Mouse (Mus musculus): ENCODE data around the gene Arhgef6. TPM values are rescaled to one million over a fixed set of nuclear protein-coding genes. Genes with fewer than 3 reads are reported as not detected.
A peak's percentile ranks its signal among the peaks of the same experiment; 100 is the strongest.

The Arhgef6 gene
- 5.8 and 5.9 TPM in 2 replicates for polyA plus RNA-seq (2015; fragmentation: Nextera tagmentation; extraction: Ambion mirVana)

- Histone ChIP-seq H3K27me3 (ENCODE audit: control insufficient read depth, insufficient read depth, low read depth, low read length) (no peaks in the 10 kb centered on the region), H3K36me3 (ENCODE audit: control insufficient read depth, insufficient read depth) (no peaks in the 10 kb centered on the region), H3K27ac (ENCODE audit: low read length) (no peak within 1 kb of the TSS), H3K4me2 (ENCODE audit: low read depth, low read length) (0 out of 2 replicates have a peak within 1 kb of the TSS, but pooled peaks have one; percentile 2), H3K9me3 (replicated peaks; ENCODE audit: control insufficient read depth, low read length) (no peaks in the 10 kb centered on the region), H3K9ac (ENCODE audit: low read depth, low read length) (no peak within 1 kb of the TSS), H3K4me3 (ENCODE audit: low read depth, low read length) (peak within 1 kb of the TSS; percentile 25; the same call in 1 of the 2 replicates), H3K4me1 (ENCODE audit: control insufficient read depth, low read depth, low read length) (no peaks in the 10 kb centered on the region)
- ATAC-seq (ENCODE audit: low read depth): no peak
- 26% methylated on average over 18 of the region's 18 CpGs for whole genome bisulfite sequencing (ENCODE audit: insufficient replicate concordance)
Observed at GRCm38 (mm10) chrX:57338371-57339211, at the start of gene Arhgef6. Gene Arhgef6, minus strand, starts transcription at chrX:57338729.

GRCm38 (mm10) chrX:57380915-57381314 is 42.4 kb upstream of the Arhgef6 start:
- Histone ChIP-seq H3K4me2 (ENCODE audit: low read depth, low read length) (no peak overlapping the region), H3K27me3 (ENCODE audit: control insufficient read depth, insufficient read depth, low read depth, low read length) (no peaks in the 10 kb centered on the region), H3K4me3 (ENCODE audit: low read depth, low read length) (no peak overlapping the region), H3K9ac (ENCODE audit: low read depth, low read length) (no peak overlapping the region), H3K9me3 (replicated peaks; ENCODE audit: control insufficient read depth, low read length) (no peaks in the 10 kb centered on the region), H3K4me1 (ENCODE audit: control insufficient read depth, low read depth, low read length) (no peaks in the 10 kb centered on the region), H3K36me3 (ENCODE audit: control insufficient read depth, insufficient read depth) (peaks cover 31% of the 10 kb centered on the region), H3K27ac (ENCODE audit: low read length) (no peak overlapping the region)
- WGBS (ENCODE audit: insufficient replicate concordance): 74% methylated on average over 5 of the region's 5 CpGs
- ATAC-seq (ENCODE audit: low read depth): no peak

- WGBS (ENCODE audit: insufficient replicate concordance): 66% methylated on average over 3 of the region's 3 CpGs
- no peak overlapping the region for H3K9ac ChIP-seq (ENCODE audit: low read depth, low read length)
- no peaks in the 10 kb centered on the region; the same call in none of the 2 replicates for H3K4me1 ChIP-seq (ENCODE audit: control insufficient read depth, low read depth, low read length)
- H3K27me3 ChIP-seq (ENCODE audit: control insufficient read depth, insufficient read depth, low read depth, low read length): no peaks in the 10 kb centered on the region
- peaks cover 17% of the 10 kb centered on the region for H3K36me3 ChIP-seq (ENCODE audit: control insufficient read depth, insufficient read depth)
- no peak overlapping the region for H3K4me2 ChIP-seq (ENCODE audit: low read depth, low read length)
- no peak for ATAC-seq (ENCODE audit: low read depth)
- no peaks in the 10 kb centered on the region for H3K9me3 ChIP-seq (replicated peaks; ENCODE audit: control insufficient read depth, low read length)
- no peak overlapping the region for H3K4me3 ChIP-seq (ENCODE audit: low read depth, low read length)
- H3K27ac ChIP-seq (ENCODE audit: low read length): no peak overlapping the region
Observed at GRCm38 (mm10) chrX:57378579-57378978, 40.0 kb upstream of the Arhgef6 start.

GRCm38 (mm10) chrX:57377096-57377495 is 38.6 kb upstream of the Arhgef6 start:
- H3K27ac ChIP-seq (ENCODE audit: low read length): no peak overlapping the region
- H3K36me3 ChIP-seq (ENCODE audit: control insufficient read depth, insufficient read depth): peaks cover 13% of the 10 kb centered on the region
- H3K9ac ChIP-seq (ENCODE audit: low read depth, low read length): no peak overlapping the region
- no peak overlapping the region for H3K4me2 ChIP-seq (ENCODE audit: low read depth, low read length)
- WGBS (ENCODE audit: insufficient replicate concordance): 51% methylated on average over 3 of the region's 3 CpGs
- H3K4me3 ChIP-seq (ENCODE audit: low read depth, low read length): no peak overlapping the region
- H3K27me3 ChIP-seq (ENCODE audit: control insufficient read depth, insufficient read depth, low read depth, low read length): no peaks in the 10 kb centered on the region
- peaks cover 7% of the 10 kb centered on the region for H3K4me1 ChIP-seq (ENCODE audit: control insufficient read depth, low read depth, low read length)
- no peak for ATAC-seq (ENCODE audit: low read depth)
- no peaks in the 10 kb centered on the region for H3K9me3 ChIP-seq (replicated peaks; ENCODE audit: control insufficient read depth, low read length)

GRCm38 (mm10) chrX:57374029-57374428 is 35.5 kb upstream of the Arhgef6 start:
- peak overlapping the region; percentile 31; the same call in 1 of the 2 replicates for H3K4me2 ChIP-seq (ENCODE audit: low read depth, low read length)
- H3K9me3 ChIP-seq (replicated peaks; ENCODE audit: control insufficient read depth, low read length): no peaks in the 10 kb centered on the region
- no peak overlapping the region for H3K4me3 ChIP-seq (ENCODE audit: low read depth, low read length)
- H3K36me3 ChIP-seq (ENCODE audit: control insufficient read depth, insufficient read depth): peaks cover 7% of the 10 kb centered on the region; the same call in 1 of the 2 replicates
- no peaks in the 10 kb centered on the region for H3K27me3 ChIP-seq (ENCODE audit: control insufficient read depth, insufficient read depth, low read depth, low read length)
- no peak for ATAC-seq (ENCODE audit: low read depth)
- peak overlapping the region; percentile 16; the same call in 1 of the 2 replicates for H3K27ac ChIP-seq (ENCODE audit: low read length)
- peaks cover 8% of the 10 kb centered on the region for H3K4me1 ChIP-seq (ENCODE audit: control insufficient read depth, low read depth, low read length)
- H3K9ac ChIP-seq (ENCODE audit: low read depth, low read length): no peak overlapping the region
- 42% methylated on average over 2 of the region's 2 CpGs for WGBS (ENCODE audit: insufficient replicate concordance)

GRCm38 (mm10) chrX:57373543-57373942 is 35.0 kb upstream of the Arhgef6 start:
- Histone ChIP-seq H3K27me3 (ENCODE audit: control insufficient read depth, insufficient read depth, low read depth, low read length) (no peaks in the 10 kb centered on the region), H3K9ac (ENCODE audit: low read depth, low read length) (no peak overlapping the region), H3K36me3 (ENCODE audit: control insufficient read depth, insufficient read depth) (peaks cover 3% of the 10 kb centered on the region; the same call in 1 of the 2 replicates), H3K4me2 (ENCODE audit: low read depth, low read length) (peak overlapping the region; percentile 31; the same call in 1 of the 2 replicates), H3K9me3 (replicated peaks; ENCODE audit: control insufficient read depth, low read length) (no peaks in the 10 kb centered on the region), H3K27ac (ENCODE audit: low read length) (peak overlapping the region; percentile 16; the same call in 1 of the 2 replicates), H3K4me3 (ENCODE audit: low read depth, low read length) (no peak overlapping the region), H3K4me1 (ENCODE audit: control insufficient read depth, low read depth, low read length) (peaks cover 8% of the 10 kb centered on the region)
- peak; percentile 95 for ATAC-seq (ENCODE audit: low read depth)
- WGBS (ENCODE audit: insufficient replicate concordance): 39% methylated on average over 2 of the region's 2 CpGs

- no peak overlapping the region for H3K4me3 ChIP-seq (ENCODE audit: low read depth, low read length)
- WGBS (ENCODE audit: insufficient replicate concordance): 53% methylated on average over 4 of the region's 4 CpGs
- no peak overlapping the region for H3K9ac ChIP-seq (ENCODE audit: low read depth, low read length)
- no peak overlapping the region for H3K27ac ChIP-seq (ENCODE audit: low read length)
- peak; percentile 42 for ATAC-seq (ENCODE audit: low read depth)
- no peaks in the 10 kb centered on the region for H3K9me3 ChIP-seq (replicated peaks; ENCODE audit: control insufficient read depth, low read length)
- peaks cover 2% of the 10 kb centered on the region; the same call in 1 of the 2 replicates for H3K36me3 ChIP-seq (ENCODE audit: control insufficient read depth, insufficient read depth)
- peaks cover 8% of the 10 kb centered on the region for H3K4me1 ChIP-seq (ENCODE audit: control insufficient read depth, low read depth, low read length)
- no peaks in the 10 kb centered on the region for H3K27me3 ChIP-seq (ENCODE audit: control insufficient read depth, insufficient read depth, low read depth, low read length)
- H3K4me2 ChIP-seq (ENCODE audit: low read depth, low read length): no peak overlapping the region
Observed at GRCm38 (mm10) chrX:57372965-57373364, 34.4 kb upstream of the Arhgef6 start.

GRCm38 (mm10) chrX:57364891-57365569 is 26.5 kb upstream of the Arhgef6 start:
- Histone ChIP-seq H3K27me3 (ENCODE audit: control insufficient read depth, insufficient read depth, low read depth, low read length) (no peaks in the 10 kb centered on the region), H3K9me3 (replicated peaks; ENCODE audit: control insufficient read depth, low read length) (no peaks in the 10 kb centered on the region), H3K36me3 (ENCODE audit: control insufficient read depth, insufficient read depth) (no peaks in the 10 kb centered on the region), H3K4me3 (ENCODE audit: low read depth, low read length) (0 out of 2 replicates have a peak overlapping the region, but pooled peaks have one; percentile 6), H3K27ac (ENCODE audit: low read length) (peak overlapping the region; percentile 90), H3K4me1 (ENCODE audit: control insufficient read depth, low read depth, low read length) (peaks cover 12% of the 10 kb centered on the region), H3K4me2 (ENCODE audit: low read depth, low read length) (peak overlapping the region; percentile 34), H3K9ac (ENCODE audit: low read depth, low read length) (no peak overlapping the region)
- WGBS (ENCODE audit: insufficient replicate concordance): 34% methylated on average over 2 of the region's 2 CpGs
- peak; percentile 98 for ATAC-seq (ENCODE audit: low read depth)

All from liver, embryonic 16.5 days (tissue).